Mouse (Mus musculus) large intestine, adult 2 months (tissue): ENCODE data around the gene Itgad. TPM values are rescaled to one million over a fixed set of nuclear protein-coding genes. Genes with fewer than 3 reads are reported as not detected.

Experiments
- DNase-seq: peaks from one replicate; pipeline ENCODE4 v3.0.0-alpha.2; 2012; ENCODE audit warnings: low read depth, low spot score
- WGBS: fragments of 180-500 bp; shearing (Covaris S2); methylation state at CpG from one replicate; pipeline ENCODE4 v1.1.7; 2018; 5-methylcytosine and 5-hydroxymethylcytosine counted together
- polyA plus RNA-seq: library from polyadenylated mRNA; depleted of rRNA; stranded (reverse); fragments of >200 nt; gene quantifications from 2 replicates; pipeline ENCODE4 v1.2.3, GENCODE M21; 2012

The Itgad gene
- polyA plus RNA-seq, 1 experiment = 1.1 TPM

- WGBS = 57% methylated on average over 7 of the region's 7 CpGs
- DNase-seq = no peak
Observed at GRCm38 (mm10) chr7:128166391-128166790, 12.2 kb downstream of the Itgad start.

- DNase-seq = no peak
- WGBS = 77% methylated on average over 3 of the region's 3 CpGs
Observed at GRCm38 (mm10) chr7:128169996-128170395, 15.8 kb downstream of the Itgad start.

GRCm38 (mm10) chr7:128178385-128178784, 24.2 kb downstream of the Itgad start:
- no peak for DNase-seq
- 65% methylated on average over 2 of the region's 2 CpGs for WGBS

DNA sequence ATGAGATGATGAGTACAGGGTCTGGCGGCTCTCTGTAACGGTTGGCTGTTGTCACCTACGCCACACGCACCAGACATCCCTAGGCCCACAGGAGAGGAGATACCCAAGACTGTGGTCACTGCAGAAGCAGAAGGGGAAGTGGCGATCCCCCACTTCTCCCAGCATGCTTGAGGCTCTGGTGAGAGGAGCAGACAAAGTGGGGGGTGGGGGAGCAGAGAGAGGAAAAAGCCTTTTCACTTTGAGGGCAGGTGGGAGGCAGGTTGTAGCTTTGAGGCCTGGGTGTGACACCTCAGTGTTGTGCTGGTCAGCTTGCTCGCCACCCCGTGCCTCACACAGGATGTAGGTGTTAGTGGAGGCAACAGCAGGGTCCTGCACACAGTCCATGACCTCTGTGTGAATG, 25.9 kb downstream of the Itgad start:
- DNase-seq = no peak
- WGBS = 76% methylated on average over 7 of the region's 7 CpGs

GRCm38 (mm10) chr7:128180546-128180945, 26.4 kb downstream of the Itgad start:
- 67% methylated on average over 6 of the region's 6 CpGs for WGBS
- DNase-seq = no peak

DNA sequence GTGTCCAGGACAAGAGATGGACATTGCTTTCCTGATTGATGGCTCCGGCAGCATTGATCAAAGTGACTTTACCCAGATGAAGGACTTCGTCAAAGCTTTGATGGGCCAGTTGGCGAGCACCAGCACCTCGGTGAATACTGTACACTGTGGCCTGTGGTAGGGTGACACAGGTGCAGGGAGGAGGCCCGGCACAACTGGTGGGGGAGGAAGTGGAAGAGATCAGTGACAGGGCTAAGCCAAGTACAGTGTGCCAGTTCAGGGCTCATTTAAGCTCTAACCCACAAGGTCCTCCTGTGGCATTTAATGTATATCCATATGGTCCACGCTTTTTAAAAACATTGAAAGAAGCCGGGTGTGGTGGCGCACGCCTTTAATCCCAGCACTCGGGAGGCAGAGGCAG, 27.5 kb downstream of the Itgad start:
- 85% methylated on average over 10 of the region's 10 CpGs for WGBS
- DNase-seq = no peak

GRCm38 (mm10) chr7:128201607-128202006, 47.4 kb downstream of the Itgad start:
- DNase-seq = no peak
- 85% methylated on average over 9 of the region's 9 CpGs for WGBS

- WGBS = 76% methylated on average over 9 of the region's 9 CpGs
- DNase-seq = no peak
Observed at GRCm38 (mm10) chr7:128203071-128203470, 48.9 kb downstream of the Itgad start.

GRCm38 (mm10) chr7:128204179-128204578, 50.0 kb downstream of the Itgad start:
- 92% methylated on average over 8 of the region's 8 CpGs for WGBS
- DNase-seq = no peak

DNA sequence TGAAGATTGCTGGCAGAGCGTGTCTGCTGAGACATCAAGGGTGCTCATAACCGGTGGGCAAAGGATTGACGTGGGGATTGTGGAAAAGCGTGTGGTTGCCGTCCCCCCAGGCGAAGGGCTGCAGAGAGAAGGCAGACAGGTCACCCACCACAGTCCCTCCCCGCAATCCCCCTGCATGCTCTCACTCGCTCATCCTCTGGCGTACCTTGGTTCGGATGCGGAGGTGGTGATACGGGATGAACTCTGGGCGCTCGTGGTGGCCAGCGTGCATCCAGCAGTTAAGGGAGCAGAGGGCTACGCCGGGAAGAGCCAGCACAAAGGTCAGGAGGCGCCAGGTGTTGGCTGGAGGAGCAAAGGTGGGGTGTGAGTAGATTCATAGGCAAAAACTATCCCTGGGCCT, 51.5 kb downstream of the Itgad start:
- no peak for DNase-seq
- 84% methylated on average over 18 of the region's 18 CpGs for WGBS

GRCm38 (mm10) chr7:128206152-128206551, 52.0 kb downstream of the Itgad start, which contains the start of gene Cox6a2:
Gene Cox6a2 (minus strand): TSS chr7:128206387.
- DNase-seq = no peak
- WGBS = 82% methylated on average over 6 of the region's 6 CpGs

DNA sequence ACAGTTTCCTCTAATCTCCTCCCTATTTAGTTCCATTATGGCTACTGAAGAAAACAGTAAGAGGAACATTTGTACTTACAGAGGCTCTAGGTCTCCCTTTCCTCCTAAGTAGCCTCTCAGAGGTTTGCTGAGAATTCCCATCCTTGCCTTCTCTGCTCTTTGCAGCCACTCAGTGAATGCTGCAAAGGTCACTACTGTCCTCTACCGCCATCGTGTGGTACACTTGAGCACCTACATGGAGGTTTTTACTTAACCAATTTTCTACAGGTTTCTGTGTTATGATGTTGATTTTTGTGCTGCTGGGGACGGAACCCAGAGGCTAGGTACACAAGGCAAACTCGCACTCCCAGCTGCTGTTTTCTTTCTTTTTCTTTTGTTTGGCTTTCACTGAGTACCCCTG, 54.0 kb downstream of the Itgad start:
- WGBS = 3% methylated on average over 4 of the region's 4 CpGs
- DNase-seq = peak; percentile 44

DNA sequence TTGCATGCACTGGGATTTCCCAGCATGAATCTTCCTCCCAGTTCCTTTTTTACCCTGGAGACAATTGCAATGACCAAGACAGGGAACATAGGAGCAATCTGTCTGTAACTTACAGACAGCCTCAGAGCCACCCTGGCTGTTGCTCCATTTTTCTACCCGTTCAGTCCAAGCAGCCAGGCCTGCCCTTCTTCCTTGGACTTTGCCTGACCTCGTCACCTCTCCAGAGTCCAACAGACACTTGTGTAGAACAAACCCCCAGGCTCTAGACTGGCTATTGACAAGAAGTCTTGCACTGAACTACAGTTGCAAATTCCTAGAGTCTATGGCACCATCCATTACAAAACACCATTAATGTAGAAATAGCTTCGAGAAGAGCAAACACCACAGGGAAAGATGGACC, 55.6 kb downstream of the Itgad start:
- no peak for DNase-seq
- WGBS = 49% methylated on average over 3 of the region's 3 CpGs

DNA sequence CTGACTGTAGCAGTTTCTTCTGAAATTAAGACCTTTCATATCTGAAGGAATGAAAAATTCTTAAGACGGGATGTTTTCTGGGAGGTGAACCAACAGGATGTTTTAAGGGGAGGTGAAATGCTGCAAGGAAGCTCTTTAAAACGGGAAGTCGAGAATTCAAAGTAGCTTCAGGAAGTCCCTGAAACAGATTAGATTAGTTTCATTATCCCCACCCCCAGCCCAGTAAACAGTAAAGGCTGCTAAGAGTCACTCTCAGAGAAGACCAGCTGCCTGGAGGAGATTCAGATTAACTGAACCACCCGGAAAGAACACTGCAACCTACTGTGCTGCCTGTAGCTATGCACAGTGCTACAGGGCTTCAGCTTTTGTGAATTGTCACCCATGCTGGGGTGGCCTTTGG, 65.8 kb downstream of the Itgad start:
- no peak for DNase-seq
- 86% methylated on average over 4 of the region's 4 CpGs for WGBS

DNA sequence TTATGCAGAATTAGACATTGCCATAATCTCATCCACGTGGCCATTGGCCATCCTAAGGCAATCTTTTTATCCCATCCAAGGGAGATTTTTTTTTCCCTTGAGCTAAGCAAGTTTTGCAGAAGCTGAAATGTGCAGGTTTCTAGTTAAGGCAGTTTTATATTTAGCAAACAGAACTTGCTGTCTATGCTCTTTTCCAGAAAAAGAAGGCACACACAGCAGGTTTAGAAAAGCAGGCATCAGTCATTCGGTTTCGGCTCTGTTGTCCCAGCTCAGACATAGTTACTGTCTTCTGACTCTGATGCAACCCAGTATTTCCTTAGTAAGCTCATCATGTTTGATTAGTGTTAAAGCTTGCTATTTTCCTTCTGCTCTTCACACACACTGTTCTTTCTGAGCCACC, 66.8 kb downstream of the Itgad start:
- no peak for DNase-seq
- 68% methylated on average over 3 of the region's 3 CpGs for WGBS

DNA sequence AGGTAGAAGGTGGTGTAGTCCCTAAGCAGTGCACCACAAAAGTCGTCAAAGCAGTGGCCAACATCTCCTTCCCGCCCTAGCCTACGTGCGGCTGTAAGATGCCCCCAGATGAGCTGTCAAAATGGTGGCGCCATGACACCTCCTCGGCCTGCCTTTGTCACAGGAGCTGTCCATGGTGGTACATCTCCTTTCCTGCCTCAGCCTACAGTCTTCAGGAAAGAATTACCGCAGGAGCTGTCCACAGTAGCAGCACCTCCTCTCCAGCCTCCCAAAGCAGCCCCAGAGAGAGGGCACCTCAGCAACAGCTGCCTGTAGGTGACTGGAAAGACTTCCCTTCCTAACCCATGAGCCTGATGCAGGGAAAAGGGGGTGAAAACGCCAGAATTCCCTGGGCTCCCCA, 77.6 kb downstream of the Itgad start:
- 37% methylated on average over 8 of the region's 8 CpGs for WGBS
- no peak for DNase-seq

DNA sequence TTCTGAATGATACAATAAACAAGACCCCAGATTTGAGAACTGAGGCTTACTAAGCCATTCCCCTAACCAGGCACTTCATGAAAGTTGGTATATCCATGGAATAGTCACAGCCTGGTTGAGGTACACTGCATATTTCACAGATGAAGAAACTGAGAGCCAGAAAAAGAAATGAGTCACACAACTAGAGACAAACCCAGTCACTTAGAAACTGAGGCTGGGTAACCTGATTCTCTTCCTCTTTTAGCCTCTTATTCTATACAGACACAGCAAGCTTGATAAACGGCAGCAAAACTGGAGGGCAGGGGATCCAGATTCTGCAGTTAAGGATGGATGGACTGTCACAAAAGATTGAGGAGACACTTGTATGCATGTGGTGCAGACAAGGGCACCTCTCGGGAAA, 80.6 kb downstream of the Itgad start:
- WGBS = 79% methylated on average over 2 of the region's 2 CpGs
- DNase-seq = no peak

- 13% methylated on average over 1 of the region's 1 CpGs for WGBS
- no peak for DNase-seq
Observed at GRCm38 (mm10) chr7:128235481-128235880, 81.3 kb downstream of the Itgad start.

GRCm38 (mm10) chr7:128236426-128236825, 82.2 kb downstream of the Itgad start:
- DNase-seq = no peak
- WGBS = 92% methylated on average over 13 of the region's 13 CpGs

DNA sequence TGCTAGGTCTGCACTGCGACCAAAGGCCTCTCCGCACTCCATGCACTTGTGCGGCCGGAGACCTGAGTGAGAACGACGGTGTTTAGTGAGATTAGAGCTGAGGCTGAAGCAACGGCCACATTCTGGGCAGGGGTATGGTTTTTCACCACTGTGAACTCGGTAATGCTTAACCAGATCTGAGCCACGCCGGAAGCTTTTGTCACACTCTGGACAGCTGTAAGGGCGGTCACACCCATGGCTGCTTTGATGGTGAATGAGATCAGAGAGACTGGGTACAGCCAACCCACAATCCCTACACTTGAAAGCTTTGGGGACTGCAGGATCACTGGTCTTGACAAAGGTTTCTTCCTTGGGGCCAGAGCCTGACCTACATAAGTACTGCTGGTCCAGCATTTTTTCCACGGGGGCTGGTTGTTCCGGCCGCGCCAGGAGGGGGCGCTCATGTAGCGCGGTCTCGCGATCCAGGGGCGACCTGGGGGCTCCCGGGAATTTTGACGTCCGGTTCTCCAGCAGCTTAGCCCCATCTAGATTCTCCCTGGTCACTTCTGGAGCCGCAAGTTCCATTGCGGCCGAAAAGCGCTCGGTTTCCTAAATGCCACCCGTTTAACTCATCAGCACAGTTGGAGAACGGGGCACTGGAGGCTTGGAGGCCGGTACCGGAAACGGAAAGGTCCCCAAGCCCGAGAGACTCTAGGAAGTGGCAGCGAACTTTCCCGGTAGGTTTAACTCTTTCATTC, 82.8 kb downstream of the Itgad start, which contains the start of gene Armc5:
Armc5 (plus strand) TSS at position 487 of the 737 bp plus-strand sequence.
- 17% methylated on average over 37 of the region's 37 CpGs for WGBS

GRCm38 (mm10) chr7:128237593-128237926, 83.4 kb downstream of the Itgad start:
- DNase-seq = no peak
- WGBS = under 1% methylated on average over 25 of the region's 25 CpGs

More for the DNA sequence above, 82.8 kb downstream of the Itgad start, which contains the start of gene Armc5:
- peak; percentile 58 for DNase-seq
